Mouse (Mus musculus): ENCODE measurements at regions not wholly inside any gene's neighbourhood (a gene's known extent, or its start where the extent isn't known, plus 50 kb on each side); places are given as distances from the start of the nearest gene placed in this dataset.

- no peak for DNase-seq (ENCODE audit: low spot score in 2 of 2)
Observed at GRCm38 (mm10) chr10:6053207-6053606, 131.0 kb upstream of the Rgs17 start.

GRCm38 (mm10) chr10:6043358-6043757 is 121.2 kb upstream of the Rgs17 start:
- no peak for DNase-seq (ENCODE audit: low spot score in 2 of 2)

DNA sequence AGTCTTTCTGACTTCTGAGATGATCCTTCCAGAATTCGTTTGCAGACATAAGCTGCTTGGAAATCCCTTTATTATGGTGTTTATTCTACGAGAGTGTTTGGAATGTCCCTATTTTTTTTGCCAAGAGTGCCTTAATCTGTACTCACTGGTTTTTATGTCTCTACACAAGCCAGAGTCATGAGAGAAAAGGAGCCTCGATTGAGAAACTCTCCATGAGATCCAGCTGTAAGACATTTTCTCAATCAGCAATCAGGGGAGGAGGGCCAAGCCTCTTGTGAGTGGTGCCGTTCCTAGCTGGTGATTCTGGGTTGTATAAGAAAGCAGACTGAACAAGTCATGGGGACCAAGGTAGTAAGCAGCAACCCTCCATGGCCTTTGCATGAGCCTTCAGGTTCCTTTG is 117.6 kb upstream of the Rgs17 start:
- DNase-seq (ENCODE audit: low spot score in 2 of 2), result no peak

DNA sequence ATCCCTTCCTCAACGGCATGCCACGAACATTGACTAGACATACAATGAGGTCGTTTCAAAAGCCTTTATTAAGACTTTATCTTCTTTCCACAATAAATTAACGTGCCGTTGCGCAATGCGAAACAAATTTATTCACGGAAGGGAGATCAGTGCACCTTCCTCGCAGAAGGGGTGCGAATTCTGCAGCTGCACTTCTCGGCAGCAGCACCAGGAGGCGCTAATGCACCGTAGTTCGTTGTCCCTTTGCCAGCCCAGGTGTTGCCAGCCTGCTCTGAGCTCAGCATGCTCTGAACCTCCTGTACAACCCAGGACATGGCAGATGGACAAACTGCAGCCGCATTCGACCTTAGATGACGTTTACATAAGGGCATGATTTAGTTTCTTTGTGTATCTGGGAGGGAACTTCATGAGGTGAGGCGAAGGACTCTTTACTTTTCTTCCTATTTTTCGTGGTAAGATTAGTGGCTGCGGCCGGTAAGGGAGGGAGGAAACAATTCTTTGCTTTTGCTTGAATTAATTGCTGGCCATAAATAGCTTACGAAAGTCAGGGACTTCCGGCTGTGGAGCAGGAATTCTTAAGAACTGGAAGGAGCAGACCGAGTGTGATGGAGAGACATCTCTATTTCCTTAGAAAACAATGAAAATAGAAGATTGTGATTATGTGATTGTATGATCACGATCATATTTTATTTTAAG is 113.7 kb upstream of the Rgs17 start:
- DNase-seq (ENCODE audit: low spot score in 2 of 2), result peak; percentile 82 to 89

DNA sequence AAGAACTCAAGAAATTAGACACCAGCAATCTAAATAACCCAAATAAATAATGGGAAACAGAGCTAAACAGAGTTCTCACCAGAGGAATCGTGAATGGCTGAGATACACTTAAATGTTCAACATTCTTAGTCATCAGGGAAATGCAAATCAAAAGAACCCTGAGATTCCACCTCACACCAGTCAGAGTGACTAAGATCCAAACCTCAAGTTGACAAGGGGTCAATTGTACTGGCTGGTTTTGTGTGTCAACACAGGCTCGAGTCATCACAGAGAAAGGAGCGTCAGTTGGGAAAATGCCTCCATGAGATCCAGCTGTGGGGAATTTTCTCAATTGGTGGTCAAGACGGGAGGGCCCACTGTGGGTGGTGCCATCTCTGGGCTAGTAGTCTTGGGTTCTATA is 110.3 kb upstream of the Rgs17 start:
- no peak for DNase-seq (ENCODE audit: low spot score in 2 of 2)

- DNase-seq (ENCODE audit: low spot score in 2 of 2), result no peak
Observed at GRCm38 (mm10) chr10:6027551-6027950, 105.4 kb upstream of the Rgs17 start.

DNA sequence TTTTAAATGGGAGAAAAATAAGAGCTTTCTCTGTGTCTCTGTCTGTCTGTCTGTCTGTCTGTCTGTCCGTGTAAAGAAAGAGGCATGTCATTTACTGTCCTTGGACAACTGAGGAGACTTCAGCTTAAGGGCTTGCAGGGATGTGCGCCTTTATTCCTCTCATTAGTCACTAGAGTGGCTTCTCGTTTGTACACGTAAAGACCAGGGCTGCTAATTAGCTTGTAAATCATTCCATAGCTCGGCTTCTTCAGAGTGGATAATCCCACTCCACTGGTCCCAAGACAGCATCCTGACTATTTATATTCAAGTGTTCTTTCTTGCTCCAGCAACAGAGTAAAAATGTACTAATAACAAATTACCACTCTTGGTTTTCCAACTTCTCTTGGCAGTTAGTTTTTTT is 104.1 kb upstream of the Rgs17 start:
- no peak for DNase-seq (ENCODE audit: low spot score in 2 of 2)

- no peak for DNase-seq (ENCODE audit: low spot score in 2 of 2)
Observed at GRCm38 (mm10) chr10:6022609-6023283, 100.5 kb upstream of the Rgs17 start.

- no peak for DNase-seq (ENCODE audit: low spot score in 2 of 2)
Observed at GRCm38 (mm10) chr10:6020944-6021684, 98.9 kb upstream of the Rgs17 start.

- no peak for DNase-seq (ENCODE audit: low spot score in 2 of 2)
Observed at GRCm38 (mm10) chr10:6013743-6014142, 91.5 kb upstream of the Rgs17 start.

DNA sequence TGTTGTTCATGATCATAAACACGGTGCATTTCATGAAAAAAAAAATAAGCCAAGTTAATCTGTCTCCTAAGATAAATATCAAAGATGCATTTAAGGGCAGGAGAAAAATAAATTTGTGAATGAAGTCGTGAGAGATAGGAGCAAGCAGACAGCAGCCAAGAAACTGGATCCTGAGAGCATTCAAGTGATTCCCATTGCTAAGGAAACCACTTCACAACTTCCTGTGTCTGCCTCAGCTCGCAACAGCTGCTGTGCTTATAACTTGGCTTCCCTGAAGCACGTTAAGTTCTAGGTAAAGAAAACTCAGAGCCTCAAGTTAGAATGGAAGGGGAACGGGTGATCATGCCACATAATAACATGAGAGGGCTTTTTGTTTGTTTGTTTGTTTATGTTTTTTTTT is 89.3 kb upstream of the Rgs17 start:
- peak in 1 of 2 experiments; percentile 63 for DNase-seq (ENCODE audit: low spot score in 2 of 2)

DNA sequence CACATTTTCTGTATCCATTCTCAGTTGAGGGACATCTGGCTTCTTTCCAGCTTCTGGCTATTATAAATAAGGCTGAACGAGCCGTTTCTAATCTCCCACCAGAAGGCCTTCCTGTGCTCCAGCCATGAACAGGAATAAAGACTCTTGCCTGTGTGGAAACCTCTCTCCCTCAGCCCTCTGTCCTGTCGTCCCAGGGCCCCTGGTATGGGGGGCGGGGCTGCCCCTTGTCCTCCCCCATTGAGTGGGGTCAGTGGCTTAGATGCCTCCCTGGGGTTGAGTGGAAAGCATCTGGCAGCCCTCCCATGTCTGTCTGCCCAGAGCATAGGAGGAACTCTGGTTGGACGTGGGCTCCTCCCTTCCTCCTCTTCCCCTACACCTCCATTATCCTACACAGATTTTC is 88.8 kb upstream of the Rgs17 start:
- DNase-seq (ENCODE audit: low spot score in 2 of 2), result peak in 1 of 2 experiments; percentile 20

GRCm38 (mm10) chr10:6007238-6007972 is 85.2 kb upstream of the Rgs17 start:
- DNase-seq (ENCODE audit: low spot score in 2 of 2), result no peak

GRCm38 (mm10) chr10:5981433-5981832 is 59.2 kb upstream of the Rgs17 start:
- no peak for DNase-seq (ENCODE audit: low spot score in 2 of 2)

GRCm38 (mm10) chr10:5978534-5978933 is 56.3 kb upstream of the Rgs17 start:
- no peak for DNase-seq (ENCODE audit: low spot score in 2 of 2)

Measured in right cerebral cortex, postnatal 10 days (tissue).